Mouse (Mus musculus) kidney, adult 2 months (tissue): ENCODE measurements at regions not wholly inside any gene's neighbourhood (a gene's known extent, or its start where the extent isn't known, plus 50 kb on each side); places are given as distances from the start of the nearest gene placed in this dataset.
A peak's percentile ranks its signal among the peaks of the same experiment; 100 is the strongest.

Source experiments
- DNase-seq: peaks from one replicate; pipeline ENCODE4 v3.0.0; 2021
- H3K27ac ChIP-seq: fragments of 200-500 bp; 2 replicates; pipeline ENCODE4 v1.5.1; 2012; ENCODE audit warnings: low read depth, low read length, control low read depth, inconsistent platforms; ENCODE audit not compliant: insufficient read depth
- H3K27me3 ChIP-seq: fragments of 200-500 bp; replicated peaks from 2 replicates; pipeline ENCODE4 v1.6.1; 2012; ENCODE audit warnings: mild to moderate bottlenecking, moderate library complexity, low read length, inconsistent platforms; ENCODE audit not compliant: control insufficient read depth, insufficient read depth
- H3K36me3 ChIP-seq: fragments of 200-500 bp; 2 replicates; pipeline ENCODE4 v1.6.1; 2012; ENCODE audit warnings: mild to moderate bottlenecking, moderate library complexity, low read length, inconsistent platforms; ENCODE audit not compliant: control insufficient read depth, insufficient read depth
- H3K4me1 ChIP-seq: fragments of 200-500 bp; 2 replicates; pipeline ENCODE4 v1.6.1; 2011; ENCODE audit warnings: low read length; ENCODE audit not compliant: control insufficient read depth, insufficient read depth
- H3K4me3 ChIP-seq: fragments of 200-500 bp; 2 replicates; pipeline ENCODE4 v1.5.1; 2011; ENCODE audit warnings: mild to moderate bottlenecking, low read depth, low read length, control low read depth; ENCODE audit not compliant: insufficient read depth
- CTCF ChIP-seq: fragments of 200-500 bp; conservative IDR thresholded peaks from 2 replicates; pipeline ENCODE4 v1.5.1; 2011; ENCODE audit warnings: low read depth, mild to moderate bottlenecking, control low read depth, low read length, moderate library complexity, mixed read lengths; ENCODE audit not compliant: insufficient read depth, insufficient read length
- POLR2A ChIP-seq: fragments of 200-500 bp; IDR thresholded peaks from one replicate; pipeline ENCODE4 v1.6.1; 2011; ENCODE audit warnings: low read depth, low read length, control low read depth
- WGBS: fragments of 180-500 bp; shearing (Covaris S2); methylation state at CpG from one replicate; pipeline ENCODE4 v1.1.7; 2018; 5-methylcytosine and 5-hydroxymethylcytosine counted together

DNA sequence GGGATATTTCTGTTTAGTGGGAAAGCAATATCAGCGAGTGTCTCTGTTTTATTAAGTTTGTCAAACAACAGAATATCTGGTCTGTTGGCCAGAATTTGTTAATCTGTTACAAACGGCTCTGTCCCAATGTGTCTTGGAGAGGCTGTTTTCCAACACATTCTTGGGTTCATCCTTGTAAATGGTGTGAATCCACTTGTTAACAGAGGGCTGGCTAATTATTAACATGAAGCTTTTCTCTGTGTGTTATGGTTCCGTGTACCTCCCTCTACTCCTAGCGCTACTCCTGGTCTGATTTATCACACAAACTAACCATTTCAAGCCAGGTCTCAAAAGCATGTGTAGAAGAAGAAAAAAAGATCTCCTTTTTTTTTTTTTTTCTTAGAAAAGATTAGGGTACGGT is 60.4 kb downstream of the Pou3f3 start:
- no peaks in the 10 kb centered on the region for H3K36me3 ChIP-seq
- TF ChIP-seq POLR2A (no peak), CTCF (no peak)

DNA sequence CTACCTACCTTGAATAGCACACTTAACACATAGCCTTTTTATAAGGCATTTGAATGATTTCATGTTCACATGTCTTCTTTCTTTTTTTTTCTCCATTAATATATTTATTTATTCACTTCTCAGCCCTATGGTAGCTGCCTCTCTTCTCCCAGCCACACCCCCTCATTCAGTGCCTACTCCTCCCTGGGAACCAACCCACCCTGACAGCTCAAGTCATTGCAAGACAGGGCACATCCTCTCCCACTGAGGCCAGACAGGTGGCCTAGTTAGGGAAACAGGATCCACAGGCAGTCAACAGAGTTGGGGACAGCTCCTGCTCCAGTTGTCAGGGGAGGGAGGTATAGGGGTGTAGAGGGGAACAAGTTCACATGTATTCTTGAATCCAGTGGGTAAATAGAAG is 60.9 kb downstream of the Pou3f3 start:
- Histone ChIP-seq H3K4me1 (peaks cover 10% of the 10 kb centered on the region; the same call in 1 of the 2 replicates), H3K27ac (peak overlapping the region; percentile 63; the same call in 1 of the 2 replicates), H3K4me3 (no peak overlapping the region), H3K36me3 (no peaks in the 10 kb centered on the region), H3K27me3 (no peaks in the 10 kb centered on the region)
- TF ChIP-seq CTCF (no peak), POLR2A (no peak)
- DNase-seq: no peak

More for the DNA sequence above, 60.4 kb downstream of the Pou3f3 start:
- peak; percentile 89 for DNase-seq
- Histone ChIP-seq H3K27ac (peak overlapping the region; percentile 95), H3K27me3 (no peaks in the 10 kb centered on the region), H3K4me3 (no peak overlapping the region), H3K4me1 (peaks cover 10% of the 10 kb centered on the region; the same call in 1 of the 2 replicates)
- WGBS: 51% methylated on average over 5 of the region's 5 CpGs

DNA sequence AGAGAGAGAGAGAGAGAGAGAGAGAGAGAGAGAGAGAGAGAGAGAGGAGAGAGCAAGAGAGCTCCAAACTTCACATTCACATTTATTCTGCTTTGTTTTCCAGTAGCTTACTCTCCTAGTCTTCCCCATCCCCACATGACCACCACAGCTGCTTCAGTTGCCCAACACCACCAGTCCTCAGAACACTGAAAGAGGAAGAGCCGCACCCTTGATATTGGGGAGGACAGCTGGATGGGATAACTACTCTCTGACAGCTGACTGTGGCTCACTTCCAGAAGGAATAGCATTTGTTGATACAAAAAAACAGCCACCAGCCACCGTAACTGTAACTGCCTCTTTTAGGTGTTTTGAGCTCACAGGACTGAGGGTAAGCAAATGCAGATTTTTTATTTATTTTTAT is 67.9 kb downstream of the Pou3f3 start:
- H3K27me3 ChIP-seq: no peaks in the 10 kb centered on the region
- 61% methylated on average over 2 of the region's 2 CpGs for WGBS
- H3K4me1 ChIP-seq: no peaks in the 10 kb centered on the region
- DNase-seq: no peak
- H3K4me3 ChIP-seq: no peak overlapping the region
- no peaks in the 10 kb centered on the region for H3K36me3 ChIP-seq
- TF ChIP-seq CTCF: no peak
- no peak for TF ChIP-seq POLR2A
- no peak overlapping the region for H3K27ac ChIP-seq

DNA sequence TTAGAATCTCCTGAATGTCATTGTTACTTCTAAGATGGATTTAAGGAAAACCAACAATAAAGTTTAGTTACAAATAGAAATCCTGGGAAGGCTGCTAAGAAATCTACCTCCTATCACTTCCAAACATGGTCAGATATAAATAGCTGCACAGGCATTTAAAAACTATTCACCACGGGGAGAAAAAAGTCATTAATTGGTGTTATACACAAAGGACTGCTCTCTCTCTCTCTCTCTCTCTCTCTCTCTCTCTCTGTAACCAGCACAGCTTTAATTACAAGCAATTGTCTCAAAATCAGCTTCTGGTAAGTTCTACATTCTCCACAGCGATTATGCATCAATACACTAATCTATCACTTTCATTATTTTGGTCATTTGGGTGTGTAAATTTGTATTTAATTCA is 68.5 kb downstream of the Pou3f3 start:
- 58% methylated on average over 2 of the region's 2 CpGs for WGBS
- Histone ChIP-seq H3K36me3 (no peaks in the 10 kb centered on the region), H3K27me3 (no peaks in the 10 kb centered on the region), H3K4me3 (no peak overlapping the region), H3K4me1 (no peaks in the 10 kb centered on the region), H3K27ac (no peak overlapping the region)
- DNase-seq: no peak
- no peak for TF ChIP-seq POLR2A
- no peak for TF ChIP-seq CTCF

DNA sequence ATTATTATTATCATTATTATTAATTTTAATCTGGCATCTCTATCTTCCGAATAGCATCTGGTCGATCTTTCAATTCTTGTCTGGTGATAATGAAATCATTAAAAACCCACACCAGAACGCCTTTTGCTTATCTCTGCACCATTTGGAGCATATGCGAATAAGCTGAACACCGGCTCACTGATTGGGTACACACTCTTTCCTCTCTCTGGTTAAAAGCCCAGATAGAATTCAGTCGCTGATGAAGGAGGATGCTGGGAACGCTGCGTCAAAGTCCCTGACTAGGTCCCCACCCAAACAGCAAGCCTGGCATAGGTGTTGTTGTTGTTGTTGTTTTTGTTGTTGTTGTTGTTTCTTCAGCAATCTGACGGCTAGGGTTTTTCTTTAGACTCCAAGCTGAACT is 74.5 kb downstream of the Pou3f3 start:
- no peak for DNase-seq
- H3K4me1 ChIP-seq: peaks cover 9% of the 10 kb centered on the region; the same call in 1 of the 2 replicates
- H3K27ac ChIP-seq: no peak overlapping the region
- TF ChIP-seq CTCF: no peak
- TF ChIP-seq POLR2A: no peak
- no peaks in the 10 kb centered on the region for H3K36me3 ChIP-seq
- no peaks in the 10 kb centered on the region for H3K27me3 ChIP-seq
- WGBS: 85% methylated on average over 9 of the region's 9 CpGs
- H3K4me3 ChIP-seq: no peak overlapping the region

DNA sequence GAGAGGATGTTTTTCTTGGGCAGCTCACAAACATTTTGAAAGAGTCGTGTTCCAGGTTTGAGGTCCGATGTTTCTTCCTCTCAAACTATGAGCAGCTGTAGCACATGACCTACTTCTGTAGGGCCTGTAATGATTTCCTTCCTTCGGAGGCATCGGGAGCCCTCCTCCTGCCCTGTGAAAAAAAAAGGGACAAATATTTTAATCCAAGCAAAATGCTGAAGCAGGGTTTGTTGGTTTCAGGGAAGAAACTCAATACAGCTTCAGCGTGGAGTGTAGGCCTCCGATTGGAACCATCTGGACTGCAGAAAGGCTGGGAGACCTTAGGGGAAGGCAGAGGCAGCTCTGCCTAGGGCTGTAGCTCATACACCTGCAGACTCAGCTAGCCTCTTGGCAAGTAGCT is 76.4 kb downstream of the Pou3f3 start:
- WGBS: 14% methylated on average over 6 of the region's 6 CpGs
- H3K4me1 ChIP-seq: peaks cover 17% of the 10 kb centered on the region
- no peaks in the 10 kb centered on the region for H3K36me3 ChIP-seq
- peak; percentile 32 for DNase-seq
- no peaks in the 10 kb centered on the region for H3K27me3 ChIP-seq
- H3K4me3 ChIP-seq: no peak overlapping the region
- no peak overlapping the region for H3K27ac ChIP-seq
- TF ChIP-seq POLR2A (no peak), CTCF (no peak)

DNA sequence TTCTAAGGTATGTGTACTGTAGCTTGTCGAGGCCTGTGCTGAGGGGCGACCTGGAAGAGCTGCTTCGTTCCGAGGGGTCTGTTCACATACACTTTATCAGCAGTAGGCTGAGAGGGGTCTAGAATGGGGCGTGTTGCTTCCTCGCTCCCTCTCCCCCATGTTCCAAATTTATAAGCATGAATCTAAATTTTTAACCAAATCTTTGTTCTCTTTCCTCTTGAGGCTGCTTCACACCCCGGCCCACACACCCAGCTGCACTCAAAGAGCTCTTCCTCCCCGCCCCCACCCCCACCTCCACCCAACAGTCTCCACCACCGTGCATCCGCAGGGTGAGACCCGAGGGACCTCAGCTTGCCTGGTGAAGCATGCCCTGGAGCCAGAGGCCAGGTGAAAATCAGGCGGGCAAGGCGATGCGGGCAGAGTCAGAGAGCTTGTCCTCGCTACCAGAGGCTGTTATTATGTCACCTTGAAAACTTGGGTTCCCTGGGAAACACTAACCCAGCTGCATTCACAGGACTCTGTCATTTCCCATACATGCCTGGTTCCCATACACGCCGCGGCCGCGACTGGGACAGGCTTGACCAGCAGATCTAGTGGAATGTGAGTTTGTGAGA is 77.1 kb upstream of the Mrps9 start:
- DNase-seq: peak; percentile 57
- Histone ChIP-seq H3K4me3 (no peak overlapping the region), H3K27me3 (no peaks in the 10 kb centered on the region), H3K27ac (peak overlapping the region; percentile 77), H3K4me1 (peaks cover 17% of the 10 kb centered on the region), H3K36me3 (no peaks in the 10 kb centered on the region)
- 52% methylated on average over 20 of the region's 20 CpGs for WGBS
- no peak for TF ChIP-seq POLR2A
- no peak for TF ChIP-seq CTCF

DNA sequence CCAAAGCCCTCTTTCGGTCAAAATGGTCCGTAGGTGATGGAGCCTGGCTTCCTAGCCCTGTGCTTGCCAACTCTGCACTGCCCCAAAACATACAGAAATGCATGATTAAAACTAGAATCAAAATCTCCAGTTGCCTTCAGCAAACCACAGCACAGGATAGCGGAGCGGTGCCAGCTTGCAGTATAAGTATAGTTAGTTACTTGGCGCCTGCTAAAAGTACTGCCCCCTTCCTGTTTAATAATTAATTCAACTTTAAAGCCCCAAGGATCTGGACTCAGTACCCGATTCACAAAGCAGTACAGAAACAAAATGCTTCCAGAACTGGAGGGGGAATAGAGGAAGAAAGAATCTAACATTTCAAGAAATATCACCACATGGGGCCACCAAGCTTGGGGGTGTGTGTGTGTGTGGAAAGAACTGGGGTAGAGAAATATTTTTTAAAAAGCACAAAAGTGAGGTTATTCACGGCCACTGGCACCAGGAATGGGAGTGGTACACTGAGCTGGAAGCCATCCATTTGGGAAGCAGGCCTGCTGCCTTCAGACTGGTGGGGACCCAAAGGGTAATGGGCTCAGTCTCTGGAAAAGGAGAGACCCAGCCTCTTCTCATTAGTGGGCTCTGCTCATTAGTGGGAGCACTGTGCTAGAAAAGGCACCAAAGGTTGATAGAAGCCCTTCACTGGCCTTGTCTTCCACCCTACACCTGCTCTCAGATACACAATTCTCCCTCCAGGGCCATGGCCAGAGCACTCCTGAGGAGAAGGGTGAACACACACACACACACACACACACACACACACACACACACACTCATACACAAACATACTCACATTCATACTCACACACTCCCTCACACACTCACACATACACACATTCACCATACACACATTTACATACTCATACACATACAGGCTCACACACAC is 75.8 kb upstream of the Mrps9 start:
- peaks cover 17% of the 10 kb centered on the region for H3K4me1 ChIP-seq
- peak overlapping the region; percentile 92 for H3K27ac ChIP-seq
- no peaks in the 10 kb centered on the region for H3K36me3 ChIP-seq
- H3K27me3 ChIP-seq: no peaks in the 10 kb centered on the region
- WGBS: 35% methylated on average over 7 of the region's 7 CpGs
- DNase-seq: peak; percentile 85
- TF ChIP-seq CTCF (no peak), POLR2A (no peak)
- no peak overlapping the region for H3K4me3 ChIP-seq
